Comparison of ENCODE assay signal across 8 mouse cellular contexts in the genomic region with DNA sequence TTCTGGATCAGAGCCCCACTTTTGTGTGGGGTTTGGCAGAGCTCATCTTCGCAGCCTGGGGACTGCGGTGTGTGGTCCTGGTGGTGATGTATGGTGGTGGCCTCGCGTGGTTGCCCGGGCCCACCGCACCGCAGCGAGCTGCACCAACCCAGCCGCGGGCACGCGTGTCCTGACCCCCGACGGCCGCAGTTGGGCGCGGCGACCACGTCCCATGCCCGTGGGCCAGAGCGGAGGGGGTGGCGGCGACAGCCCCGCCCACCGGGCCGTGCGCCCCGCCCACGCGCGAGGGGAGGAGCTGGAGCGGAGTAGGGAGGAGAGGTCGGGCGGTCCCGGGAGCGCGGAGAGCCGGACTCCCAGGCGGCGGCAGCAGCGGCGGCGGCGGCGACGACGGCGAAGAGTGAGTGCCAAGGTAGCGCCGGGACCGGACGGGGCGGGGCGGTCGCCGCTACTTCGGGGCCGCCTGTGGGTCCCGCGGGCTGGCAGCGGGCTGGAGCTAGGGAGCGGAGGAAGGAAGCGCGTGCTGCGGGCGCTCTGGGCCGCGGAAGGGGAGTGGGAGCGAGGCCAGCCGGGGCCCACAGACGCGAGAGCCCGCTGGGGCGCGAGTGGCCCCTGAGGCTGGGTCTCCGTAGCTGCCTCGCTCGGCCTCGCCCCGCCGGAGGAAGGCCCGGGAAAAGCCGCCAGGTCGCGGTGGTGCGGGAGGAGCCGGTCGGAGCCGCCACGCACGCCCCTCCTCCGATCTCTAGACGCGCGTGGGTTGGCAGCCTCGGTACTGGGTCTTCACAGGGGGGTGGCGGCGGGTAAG. TPM values are rescaled to one million over a fixed set of nuclear protein-coding genes. Genes with fewer than 3 reads are reported as not detected.
DNase-seq lines count a peak whose midpoint lies in the region; ATAC-seq lines count a peak whose summit lies in the region.

Gng12 (plus strand) TSS at position 279 of the 802 bp plus-strand sequence.

- H3K36me3 ChIP-seq in hindbrain, embryonic 15.5 days: no peaks in the 10 kb centered on the region

- no peaks in the 10 kb centered on the region for H3K27me3 ChIP-seq in hindbrain, embryonic 15.5 days

- H3K4me2 ChIP-seq in hindbrain, embryonic 15.5 days: peak within 1 kb of the TSS; percentile 73

- no peaks in the 10 kb centered on the region for H3K9me3 ChIP-seq in hindbrain, embryonic 15.5 days

- H3K9ac ChIP-seq in hindbrain, embryonic 15.5 days: peak within 1 kb of the TSS; percentile 66

- H3K4me3 ChIP-seq in hindbrain, embryonic 15.5 days: peak within 1 kb of the TSS; percentile 94

- WGBS in hindbrain, embryonic 15.5 days: under 1% methylated on average over 87 of the region's 98 CpGs

- peak; percentile 33 for DNase-seq in WW6 (ENCODE audit: low read depth, low spot score)
- DNase-seq in cerebellum, postnatal 4 days (ENCODE audit: low spot score in 2 of 2): peak; percentile 44 to 78
- peak; percentile 91 for DNase-seq in gastrocnemius, adult 18-20 months (ENCODE audit: low spot score)
- peak; percentile 64 for DNase-seq in left cerebral cortex, adult 11 months (ENCODE audit: low spot score)
- DNase-seq in lung, postnatal 4 days: peak; percentile 93
- peak; percentile 54 for DNase-seq in retina, postnatal 7 days (ENCODE audit: low read depth, low spot score)
- peak; percentile 90 for DNase-seq in urinary bladder, adult 2 months (ENCODE audit: low spot score)

- peaks cover 9% of the 10 kb centered on the region for H3K4me1 ChIP-seq in hindbrain, embryonic 15.5 days (replicated peaks)

- H3K27ac ChIP-seq in hindbrain, embryonic 15.5 days (replicated peaks): peak within 1 kb of the TSS; percentile 61

- peak; percentile 93 for ATAC-seq in hindbrain, embryonic 15.5 days (ENCODE audit: low FRiP score, low read depth)

RNA-seq across cellular contexts. Expression of gene Gng12, which starts in this region (rescaled TPM):
- total RNA-seq in gastrocnemius, adult 18-20 months (2021): 10 to 100 TPM; 31.1 to 31.6 TPM
- 55.1 and 56.5 TPM in 2 replicates for polyA plus RNA-seq in hindbrain, embryonic 15.5 days (2015; fragmentation: Nextera tagmentation; extraction: Ambion mirVana)
- 85.2 and 113 TPM in 2 replicates for polyA plus RNA-seq in urinary bladder, adult 2 months (2012; rRNA removed)

Comparison
In these comparisons a context has a peak if more than half of its experiments do, and no peak if none do; other contexts are left out.
1. Peak in every context shown above with its lines: DNase-seq, ATAC-seq, H3K4me3 ChIP-seq and H3K27ac ChIP-seq.
2. DNase-seq: peak in every context shown above with its lines; median percentile 93 in lung, postnatal 4 days; 91 in gastrocnemius, adult 18-20 months; 90 in urinary bladder, adult 2 months; 64 in left cerebral cortex, adult 11 months; 61 in cerebellum, postnatal 4 days; 54 in retina, postnatal 7 days; 33 in WW6.